Mouse (Mus musculus) heart, postnatal 0 days (tissue): ENCODE data around the gene Gm37240.

ENCODE experiments used
- CTCF ChIP-seq: IDR thresholded peaks from 2 replicates; pipeline ENCODE4 v1.5.1; 2016; ENCODE audit warnings: antibody characterized with exemption, control low read depth, low read depth
- EP300 ChIP-seq: IDR thresholded peaks from 2 replicates; pipeline ENCODE4 v1.6.1; 2016; ENCODE audit warnings: antibody characterized with exemption, low read depth

GRCm38 (mm10) chr3:84460952-84461351, 1426.4 kb downstream of the Gm37240 start:
- TF ChIP-seq EP300 (no peak), CTCF (no peak)
